Mouse (Mus musculus): Measurements from ENCODE around the gene Zfp366.

Zfp366 gene

GRCm38 (mm10) chr13:99187456-99187855 lies 2.8 kb downstream of the Zfp366 start:
- no peak for DNase-seq

GRCm38 (mm10) chr13:99188625-99189024 lies 4.0 kb downstream of the Zfp366 start:
- no peak for DNase-seq

- no peak for DNase-seq
Observed at GRCm38 (mm10) chr13:99189671-99190070, 5.0 kb downstream of the Zfp366 start.

GRCm38 (mm10) chr13:99190466-99190865 lies 5.8 kb downstream of the Zfp366 start:
- no peak for DNase-seq

- DNase-seq = no peak
Observed at GRCm38 (mm10) chr13:99191063-99191462, 6.4 kb downstream of the Zfp366 start.

- no peak for DNase-seq
Observed at GRCm38 (mm10) chr13:99196314-99196713, 11.7 kb downstream of the Zfp366 start.

- DNase-seq = no peak
Observed at GRCm38 (mm10) chr13:99196865-99197264, 12.2 kb downstream of the Zfp366 start.

GRCm38 (mm10) chr13:99201647-99202574 lies 17.3 kb downstream of the Zfp366 start:
- no peak for DNase-seq

- DNase-seq = no peak
Observed at GRCm38 (mm10) chr13:99207214-99207613, 22.6 kb downstream of the Zfp366 start.

- DNase-seq = no peak
Observed at GRCm38 (mm10) chr13:99209859-99210258, 25.2 kb downstream of the Zfp366 start.

- no peak for DNase-seq
Observed at GRCm38 (mm10) chr13:99210837-99211236, 26.2 kb downstream of the Zfp366 start.

- DNase-seq = no peak
Observed at GRCm38 (mm10) chr13:99212976-99213375, 28.4 kb downstream of the Zfp366 start.

GRCm38 (mm10) chr13:99216005-99216404 lies 31.4 kb downstream of the Zfp366 start:
- no peak for DNase-seq

GRCm38 (mm10) chr13:99217984-99218383 lies 33.4 kb downstream of the Zfp366 start:
- no peak for DNase-seq

- no peak for DNase-seq
Observed at GRCm38 (mm10) chr13:99219586-99219985, 35.0 kb downstream of the Zfp366 start.

GRCm38 (mm10) chr13:99221996-99222395 lies 37.4 kb downstream of the Zfp366 start:
- no peak for DNase-seq

GRCm38 (mm10) chr13:99222476-99222875 lies 37.9 kb downstream of the Zfp366 start:
- no peak for DNase-seq

GRCm38 (mm10) chr13:99223321-99223884 lies 38.8 kb downstream of the Zfp366 start:
- DNase-seq = no peak

- no peak for DNase-seq
Observed at GRCm38 (mm10) chr13:99223917-99224316, 39.3 kb downstream of the Zfp366 start.

GRCm38 (mm10) chr13:99225374-99226240 lies 41.0 kb downstream of the Zfp366 start:
- DNase-seq = no peak

- DNase-seq = no peak
Observed at GRCm38 (mm10) chr13:99226809-99227208, 42.2 kb downstream of the Zfp366 start.

GRCm38 (mm10) chr13:99227456-99228250 lies 43.0 kb downstream of the Zfp366 start:
- no peak for DNase-seq

Data from right cerebral cortex, postnatal 4 days (tissue).